ENCODE assay signal across 8 mouse cellular contexts in genomic region chr13:21200043-21200999, GRCm38 (mm10). TPM values are rescaled to one million over a fixed set of nuclear protein-coding genes. Genes with fewer than 3 reads are reported as not detected.
DNase-seq lines count a peak whose midpoint lies in the region; ATAC-seq and TF ChIP-seq lines count a peak whose summit lies in the region.

No protein-coding gene starts in this region.

- ATAC-seq in Patski, result peak; percentile 85
- peak; percentile 97 for ATAC-seq in hindbrain, embryonic 15.5 days (ENCODE audit: low FRiP score, low read depth)

- H3K4me1 ChIP-seq in hindbrain, embryonic 15.5 days (replicated peaks), result peaks cover 5% of the 10 kb centered on the region; the same call in 1 of the 2 replicates

- DNase-seq in Patski (ENCODE audit: low read depth, low spot score), result peak; percentile 75
- peak; percentile 98 for DNase-seq in cerebellum, postnatal 14 days
- DNase-seq in frontal cortex, postnatal 25 days (ENCODE audit: low spot score in 2 of 2), result peak; percentile 97 to 99
- peak; percentile 90 for DNase-seq in left cerebral cortex, adult 11 months (ENCODE audit: low spot score)
- peak; percentile 89 to 95 for DNase-seq in lung, postnatal 4 days
- peak; percentile 87 for DNase-seq in retina, postnatal 7 days (ENCODE audit: low read depth, low spot score)
- DNase-seq in urinary bladder, adult 2 months (ENCODE audit: low spot score), result peak; percentile 89

- in situ Hi-C loops in Patski (cut with MboI; ENCODE audit: low pct_unique_long_range_greater_than_20kb), result no loop called here

- no peaks in the 10 kb centered on the region for H3K36me3 ChIP-seq in hindbrain, embryonic 15.5 days

- H3K9me3 ChIP-seq in hindbrain, embryonic 15.5 days, result peaks cover 3% of the 10 kb centered on the region; the same call in 1 of the 2 replicates

- H3K4me2 ChIP-seq in hindbrain, embryonic 15.5 days, result peak overlapping the region; percentile 59

- CTCF ChIA-PET in Patski (lab: Charles Lee), result interaction anchor here (1.1 to 2.7 kb wide), 6 partner anchors 14 to 125 kb away, joined by 3 to 11 read pairs (median 4); no protein-coding TSS in a partner anchor

- H3K27me3 ChIP-seq in Patski, result no peaks in the 10 kb centered on the region
- no peaks in the 10 kb centered on the region for H3K27me3 ChIP-seq in hindbrain, embryonic 15.5 days

- POLR2A ChIA-PET in Patski (lab: Charles Lee), result interaction anchor here (1.3 kb wide), 1 partner anchor 21 kb away, joined by 3 read pairs; no protein-coding TSS in a partner anchor

- WGBS in hindbrain, embryonic 15.5 days, result 4% methylated on average over 48 of the region's 48 CpGs

- peak overlapping the region; percentile 84 for H3K27ac ChIP-seq in hindbrain, embryonic 15.5 days (replicated peaks)

- peak; percentile 95 for TF ChIP-seq CTCF in Patski (IDR thresholded peaks at IDR 0.05)

- H3K9ac ChIP-seq in hindbrain, embryonic 15.5 days, result peak overlapping the region; percentile 64

- peak overlapping the region; percentile 72 for H3K4me3 ChIP-seq in hindbrain, embryonic 15.5 days

RNA-seq across cellular contexts. Expression of gene Trim27, which starts 21.1 kb away (rescaled TPM):
- polyA plus RNA-seq in Patski (2021), result 57.8 TPM
- polyA plus RNA-seq in hindbrain, embryonic 15.5 days (2015; fragmentation: Nextera tagmentation; extraction: Ambion mirVana), result 84.3 and 84.8 TPM in 2 replicates
- 40.5 and 48.2 TPM in 2 replicates for polyA plus RNA-seq in urinary bladder, adult 2 months (2012; rRNA removed)

RNA-seq across cellular contexts. Expression of gene Olfr1368, which starts 54.7 kb away (rescaled TPM):
- polyA plus RNA-seq in Patski (2021), result not detected
- not detected in 2 replicates for polyA plus RNA-seq in hindbrain, embryonic 15.5 days (2015; fragmentation: Nextera tagmentation; extraction: Ambion mirVana)
- polyA plus RNA-seq in urinary bladder, adult 2 months (2012; rRNA removed), result not detected in 2 replicates

Comparison
In these comparisons a context has a peak if more than half of its experiments do, and no peak if none do; other contexts are left out.
1. Peak in every context shown above with its lines: DNase-seq, ATAC-seq, H3K4me3 ChIP-seq and H3K27ac ChIP-seq.